Mouse (Mus musculus): ENCODE data around the gene Lrrtm3.

DNA sequence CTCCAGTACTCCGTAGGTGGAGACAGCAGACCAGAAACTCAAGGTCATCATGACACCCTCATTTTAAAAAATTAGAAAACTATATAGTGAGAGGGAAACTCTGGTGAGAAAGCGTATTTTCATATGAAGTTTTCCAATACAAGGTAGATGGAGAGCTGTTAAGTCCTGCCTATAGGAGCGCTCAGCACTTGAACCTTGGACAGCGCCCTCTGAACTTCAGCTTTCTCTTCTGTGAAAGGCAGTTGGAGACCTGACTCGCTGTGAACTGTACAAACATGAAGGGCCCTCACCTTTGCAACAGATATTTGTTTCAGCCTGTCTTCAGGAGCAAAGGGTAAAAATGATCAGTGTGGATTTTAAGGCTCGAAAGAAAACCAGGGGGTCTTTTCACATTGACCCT is 88.5 kb downstream of the Lrrtm3 start:
- TF ChIP-seq CTCF (IDR thresholded peaks at IDR 0.05; ENCODE audit: extremely low read depth, insufficient read depth, low read length) (no peak), POLR2A (IDR thresholded peaks at IDR 0.05; ENCODE audit: extremely low read depth, insufficient read depth, low read length) (no peak)
